Mouse (Mus musculus) CH12.LX (cell line): ENCODE data around the gene Zfp445. TPM values are rescaled to one million over a fixed set of nuclear protein-coding genes. Genes with fewer than 3 reads are reported as not detected.
"Not testable (repeated sequence)": the region's sequence is repeated elsewhere in the genome, so short reads cannot be mapped to it uniquely, and the experiment has no call there.

Experiments used
- DNase-seq: peaks from one replicate; pipeline ENCODE4 v3.0.0-alpha.2; 2013; ENCODE audit errors: extremely low read depth
- H3K27ac ChIP-seq: 2 replicates; pipeline ENCODE4 v1.5.1; 2012; ENCODE audit warnings: low read depth, mild to moderate bottlenecking, control low read depth, moderate library complexity; ENCODE audit not compliant: insufficient read depth
- H3K27me3 ChIP-seq: replicated peaks from 2 replicates; pipeline ENCODE3; 2012; ENCODE audit warnings: inconsistent platforms
- H3K36me3 ChIP-seq, 2 experiments: replicated peaks in 1 of 2; 2 replicates each; pipeline versions ENCODE3 to v1.6.1; 2012; ENCODE audit warnings: inconsistent platforms in 1 of 2, low read length in 1 of 2, mild to moderate bottlenecking in 1 of 2, mixed read lengths in 1 of 2, moderate library complexity in 1 of 2; ENCODE audit not compliant: control insufficient read depth in 1 of 2, insufficient read depth in 1 of 2
- H3K4me1 ChIP-seq, 2 experiments: 2 replicates each; pipeline ENCODE4 v1.6.1; 2012; ENCODE audit warnings: inconsistent platforms in 1 of 2, moderate library complexity in 1 of 2; ENCODE audit not compliant: insufficient read depth in 2 of 2, control insufficient read depth in 1 of 2
- H3K4me2 ChIP-seq: 2 replicates; pipeline ENCODE4 v1.6.1; 2012; ENCODE audit warnings: low read depth, mild to moderate bottlenecking, control low read depth; ENCODE audit not compliant: poor library complexity, insufficient read depth, severe bottlenecking
- H3K4me3 ChIP-seq, 3 experiments: fragments of 150-350 bp in 1 of 3; sonication (generic) in 1 of 3; replicated peaks in 1 of 3; 2 replicates each; pipeline versions ENCODE3 to v1.5.1; 2011 to 2012; ENCODE audit warnings: low read depth in 2 of 3, low read length in 2 of 3, mild to moderate bottlenecking in 2 of 3, moderate library complexity in 2 of 3, control low read depth in 1 of 3, improper control_type of control experiment in 1 of 3, inconsistent platforms in 1 of 3, mixed read lengths in 1 of 3; ENCODE audit not compliant: poor library complexity in 1 of 3
- H3K79me2 ChIP-seq: replicated peaks from 2 replicates; pipeline ENCODE4 v1.6.1; 2012; ENCODE audit warnings: mild to moderate bottlenecking, moderate library complexity; ENCODE audit not compliant: control insufficient read depth, poor library complexity, insufficient read depth, severe bottlenecking; ENCODE audit errors: extremely low read depth
- H3K9ac ChIP-seq: 2 replicates; pipeline ENCODE4 v1.6.1; 2012; ENCODE audit warnings: low read depth, mild to moderate bottlenecking, control low read depth, moderate library complexity; ENCODE audit not compliant: insufficient read depth
- H3K9me3 ChIP-seq: replicated peaks from 2 replicates; pipeline ENCODE3; 2012; ENCODE audit warnings: low read length, inconsistent platforms, mixed read lengths
- BHLHE40 ChIP-seq: IDR thresholded peaks from 2 replicates; pipeline ENCODE4 v1.6.1; 2011; ENCODE audit warnings: mild to moderate bottlenecking, low read depth, low read length, improper control_type of control experiment
- CHD2 ChIP-seq: IDR thresholded peaks from 2 replicates; pipeline ENCODE4 v1.6.1; 2011; ENCODE audit warnings: low read length, improper control_type of control experiment
- ELF1 ChIP-seq: IDR thresholded peaks from 2 replicates; pipeline ENCODE4 v1.6.1; 2014; ENCODE audit warnings: low read depth, mild to moderate bottlenecking, inconsistent platforms, low read length, improper control_type of control experiment
- HCFC1 ChIP-seq: IDR thresholded peaks from 2 replicates; pipeline ENCODE4 v1.6.1; 2012; ENCODE audit warnings: low read depth, mild to moderate bottlenecking, inconsistent platforms, low read length, improper control_type of control experiment
- IRF4 ChIP-seq: IDR thresholded peaks from 2 replicates; pipeline ENCODE4 v1.6.1; 2014; ENCODE audit warnings: low read depth, mild to moderate bottlenecking, inconsistent platforms, low read length, improper control_type of control experiment
- JUN ChIP-seq: IDR thresholded peaks from 2 replicates; pipeline ENCODE4 v1.6.1; 2011; ENCODE audit warnings: low read depth, mild to moderate bottlenecking, low read length, improper control_type of control experiment, moderate library complexity; ENCODE audit not compliant: insufficient read depth
- KAT2A ChIP-seq: IDR thresholded peaks from 2 replicates; pipeline ENCODE4 v1.6.1; 2012; ENCODE audit warnings: low read length, improper control_type of control experiment, inconsistent platforms; ENCODE audit not compliant: insufficient replicate concordance
- PAX5 ChIP-seq: IDR thresholded peaks from 2 replicates; pipeline ENCODE4 v1.6.1; 2012; ENCODE audit warnings: low read length, inconsistent platforms, mixed read lengths
- POLR2A ChIP-seq: IDR thresholded peaks from 2 replicates; pipeline ENCODE4 v1.6.1; 2011; ENCODE audit warnings: low read depth, mild to moderate bottlenecking, improper control_type of control experiment, low read length
- SIN3A ChIP-seq: IDR thresholded peaks from 2 replicates; pipeline ENCODE4 v1.6.1; 2012; ENCODE audit warnings: low read length, improper control_type of control experiment, inconsistent platforms
- TCF12 ChIP-seq: IDR thresholded peaks from 2 replicates; pipeline ENCODE4 v1.6.1; 2014; ENCODE audit warnings: low read depth, mild to moderate bottlenecking, inconsistent platforms, low read length, improper control_type of control experiment
- UBTF ChIP-seq: IDR thresholded peaks from 2 replicates; pipeline ENCODE4 v1.6.1; 2012; ENCODE audit warnings: low read depth, mild to moderate bottlenecking, inconsistent platforms, low read length, improper control_type of control experiment, moderate library complexity
- dilution Hi-C: fragments of 300-500 bp; cut with MboI; formaldehyde crosslinking; loops from 2 replicates; pipeline ENCODE4 v1.14.3; 2020; ENCODE audit warnings: low sequenced_read_pairs; ENCODE audit not compliant: extremely low pct_unique_long_range_greater_than_20kb, extremely low pct_ligation_motif_present
- in situ Hi-C: fragments of 300-500 bp; cut with MboI; formaldehyde crosslinking; loops from 3 replicates; pipeline ENCODE4 v1.14.3; 2019; ENCODE audit warnings: low sequenced_read_pairs, low pct_ligation_motif_present, low pct_unique_long_range_greater_than_20kb, mixed read lengths
- polyA plus RNA-seq: library from polyadenylated mRNA; unstranded; fragments of >175 nt; gene quantifications from 2 replicates; pipeline ENCODE4 v1.2.1, GENCODE M21; 2012; ENCODE audit warnings: low read depth; ENCODE audit not compliant: insufficient read length
- total RNA-seq, 2 experiments: library from RNA; depleted of rRNA; stranded (reverse); fragments of 300-350 nt in 1 of 2; fragments of >200 nt in 1 of 2; gene quantifications; 2 replicates each; pipeline ENCODE4 v1.2.3; 2012 to 2014

The Zfp445 gene
- total and polyA plus RNA-seq, 3 experiments: 43.7 to 55.5 (median 53.8) TPM

DNA sequence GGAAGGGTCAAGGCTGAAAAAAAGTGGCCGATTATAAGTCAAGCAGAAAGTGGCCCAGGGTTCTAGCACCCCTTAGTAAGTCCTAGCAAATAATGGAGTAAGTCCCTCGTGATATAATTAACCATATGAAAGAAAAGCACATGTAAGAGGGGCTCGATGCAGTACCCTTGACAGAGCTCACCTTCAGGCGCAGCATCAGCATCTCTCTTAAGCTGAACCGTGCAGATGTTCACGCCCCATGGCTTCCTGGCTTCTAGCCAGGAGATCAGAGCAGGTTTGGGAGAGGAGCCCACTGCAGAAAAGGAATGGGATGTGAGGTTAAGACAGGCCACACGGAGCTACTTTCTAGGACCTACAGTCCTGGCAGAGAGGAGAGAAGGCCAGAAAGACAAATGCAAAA lies 11.3 kb downstream of the Zfp445 start:
- Histone ChIP-seq H3K27ac (no peak overlapping the region), H3K9me3 (peaks cover 33% of the 10 kb centered on the region), H3K79me2 (0 out of 2 replicates have a peak, but pooled peaks cover 2% of the 10 kb centered on the region), H3K4me1 (no peaks in the 10 kb centered on the region), H3K27me3 (no peaks in the 10 kb centered on the region), H3K9ac (no peak overlapping the region), H3K4me3 (no peak overlapping the region), H3K4me2 (no peak overlapping the region), H3K36me3 (peaks cover 62 to 91% of the 10 kb centered on the region in 2 experiments)
- TF ChIP-seq ELF1 (no peak), UBTF (no peak), PAX5 (no peak), POLR2A (no peak), SIN3A (no peak), JUN (no peak)
- dilution Hi-C loops: no loop called here
- in situ Hi-C loops: no loop called here
- no peak for DNase-seq

DNA sequence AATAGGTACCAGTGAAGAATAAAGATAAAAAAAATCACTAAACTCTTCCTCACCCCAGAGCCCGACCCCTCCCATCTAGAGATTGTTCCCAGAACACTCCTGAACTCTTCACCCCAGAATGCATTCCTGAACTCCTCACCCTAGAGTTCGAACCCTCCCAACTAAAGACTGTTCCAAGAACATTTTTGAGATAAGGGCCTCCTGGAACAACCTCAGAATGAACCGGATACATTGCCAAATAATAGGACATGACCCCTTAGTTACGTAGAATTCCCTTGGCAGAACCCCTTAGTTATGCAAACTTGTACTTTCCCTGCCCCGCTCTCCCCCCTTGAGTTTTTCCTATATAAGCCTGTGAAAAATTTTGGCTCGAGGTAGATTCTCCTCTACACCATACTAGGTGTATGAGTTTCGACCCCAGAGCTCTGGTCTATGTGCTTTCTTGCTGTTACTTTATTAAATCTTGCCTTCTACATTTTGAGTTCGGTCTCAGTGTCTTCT lies 17.9 kb downstream of the Zfp445 start:
- DNase-seq, in situ Hi-C loops, H3K9ac ChIP-seq, H3K4me2 ChIP-seq, H3K9me3 ChIP-seq, H3K27ac ChIP-seq, H3K79me2 ChIP-seq, dilution Hi-C loops, H3K4me3 ChIP-seq, H3K4me1 ChIP-seq, H3K27me3 ChIP-seq: not testable (repeated sequence)
- peaks cover 13 to 39% of the 10 kb centered on the region in 2 experiments for H3K36me3 ChIP-seq

DNA sequence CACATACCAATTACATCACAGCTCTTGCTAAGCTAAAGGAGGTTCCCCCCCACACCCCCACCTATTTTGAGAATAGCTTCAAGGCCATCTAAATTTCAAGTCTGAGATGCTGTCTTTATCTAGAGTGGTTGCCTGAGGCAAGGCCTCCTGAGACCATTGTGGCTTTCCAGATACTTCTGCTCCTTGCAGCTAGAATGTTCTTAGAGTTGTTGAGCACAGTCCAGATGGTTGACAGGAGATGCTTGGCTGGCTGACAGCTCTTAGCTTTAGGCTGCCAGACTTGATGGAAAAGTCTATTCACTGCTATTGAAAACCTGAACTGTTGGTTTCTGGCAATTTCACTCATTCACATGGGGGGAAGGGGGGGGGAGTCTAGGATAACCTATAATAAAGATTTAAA lies 19.6 kb downstream of the Zfp445 start:
- Histone ChIP-seq H3K9me3 (no peaks in the 10 kb centered on the region), H3K4me1 (no peaks in the 10 kb centered on the region), H3K9ac (no peak overlapping the region), H3K79me2 (no peaks in the 10 kb centered on the region), H3K27ac (no peak overlapping the region), H3K4me3 (no peak overlapping the region), H3K4me2 (no peak overlapping the region), H3K27me3 (no peaks in the 10 kb centered on the region), H3K36me3 (peaks cover 3 to 22% of the 10 kb centered on the region in 2 experiments)
- DNase-seq: no peak
- in situ Hi-C loops (no loop called here), dilution Hi-C loops (no loop called here)
- TF ChIP-seq KAT2A (no peak), IRF4 (no peak), BHLHE40 (no peak), ELF1 (no peak), HCFC1 (no peak), TCF12 (no peak), CHD2 (no peak)
